Mouse (Mus musculus) C2C12 (cell line): Measurements from ENCODE around the gene Rcor3.

Experiments
- CEBPB ChIP-seq: IDR thresholded peaks from one replicate; pipeline ENCODE4 v1.6.1; 2011; ENCODE audit warnings: low read depth, mild to moderate bottlenecking, control low read depth, moderate library complexity
- CTCF ChIP-seq: IDR thresholded peaks from one replicate; pipeline ENCODE4 v1.5.1; 2011; ENCODE audit not compliant: control insufficient read depth, insufficient read depth, insufficient read length
- MAX ChIP-seq: IDR thresholded peaks from one replicate; pipeline ENCODE4 v1.6.1; 2011; ENCODE audit warnings: mild to moderate bottlenecking, control low read depth
- MYOG ChIP-seq: IDR thresholded peaks from one replicate; pipeline ENCODE4 v1.6.1; 2011; ENCODE audit not compliant: control insufficient read depth, insufficient read length; ENCODE audit errors: extremely low read depth
- USF1 ChIP-seq: IDR thresholded peaks from one replicate; pipeline ENCODE4 v1.6.1; 2011; ENCODE audit warnings: low read depth, mild to moderate bottlenecking, control low read depth, moderate library complexity

- no peak for TF ChIP-seq USF1
- no peak for TF ChIP-seq CTCF
- no peak for TF ChIP-seq MAX
- no peak for TF ChIP-seq MYOG
- no peak for TF ChIP-seq CEBPB
Measured at GRCm38 (mm10) chr1:192095626-192096025, 42.2 kb downstream of the Rcor3 start.
